Mouse (Mus musculus): Measurements from ENCODE around the gene Dmbx1.

GRCm38 (mm10) chr4:115907994-115908393 is 31.7 kb downstream of the Dmbx1 start:
- TF ChIP-seq CHD2 (IDR thresholded peaks at IDR 0.05; ENCODE audit: low read depth, low read length) (no peak), ZNF384 (IDR thresholded peaks at IDR 0.05; ENCODE audit: low read depth, low read length) (no peak), MAFK (IDR thresholded peaks at IDR 0.05; ENCODE audit: insufficient read depth, low read depth, low read length) (no peak), ZC3H11A (IDR thresholded peaks at IDR 0.05; ENCODE audit: borderline replicate concordance, low read depth, low read length) (no peak)

All from ES-E14 (cell line).